ENCODE assay signal across 22 mouse cellular contexts in genomic region chr1:60075590-60075989, GRCm38 (mm10). TPM values are rescaled to one million over a fixed set of nuclear protein-coding genes. Genes with fewer than 3 reads are reported as not detected.
DNase-seq lines count a peak whose midpoint lies in the region; ATAC-seq and TF ChIP-seq lines count a peak whose summit lies in the region.
"Had no signal": no experiment of that assay in that cellular context is flagged by ENCODE, and none has a peak within 500 bp of the region (broad histone marks: within the 10 kb centered on the region; RNA-seq: fewer than 3 reads in every experiment).

No protein-coding gene starts in this region.

- H3K36me3 ChIP-seq in thymus, adult 2 months (ENCODE audit: control insufficient read depth, insufficient read depth, low read length), result peaks cover 43% of the 10 kb centered on the region

- no peak for ATAC-seq in CD4-positive, CD25-positive, alpha-beta regulatory T cell, adult 4 months
- no peak for ATAC-seq in monocyte, adult 5-6 weeks (replicated peaks; ENCODE audit: insufficient number of reproducible peaks, low FRiP score, low TSS enrichment, poor library complexity, severe bottlenecking)
- ATAC-seq: forebrain, embryonic 13.5 days; forebrain, embryonic 15.5 days; Patski had no signal

- no peak for TF ChIP-seq POLR2A in thymus, adult 2 months (IDR thresholded peaks at IDR 0.05; ENCODE audit: control insufficient read depth, extremely low read depth, insufficient read depth, low read length, poor library complexity)

- H3K4me1 ChIP-seq in thymus, adult 2 months (replicated peaks; ENCODE audit: control insufficient read depth, insufficient read depth, low read length), result peaks cover 20% of the 10 kb centered on the region
- H3K4me1 ChIP-seq: embryonic facial prominence, embryonic 10.5 days; embryonic facial prominence, embryonic 12.5 days; forebrain, embryonic 13.5 days; forebrain, embryonic 15.5 days had no signal

- DNase-seq in CD4-positive, CD25-positive, alpha-beta regulatory T cell, adult 2 months (ENCODE audit: low read depth, low spot score), result peak; percentile 9
- DNase-seq in thymus, adult 2 months, result peak; percentile 28
- no peak for DNase-seq in thymus, postnatal 4 days
- peak; percentile 25 for DNase-seq in induced T-regulatory cell, adult 2 months (ENCODE audit: low read depth)
- peak; percentile 50 for DNase-seq in thymus, postnatal 14 days
- DNase-seq: adrenal gland, adult 8-10 months; adrenal gland, postnatal 14 days; adrenal gland, postnatal 36 days; B cell, adult 2 months; cerebellum, adult 11-12 months; cerebellum, adult 2 months; cerebellum, adult 9-10 months; cerebellum, postnatal 10 days; cerebellum, postnatal 25 days had no signal

- WGBS in thymus, adult 2 months, result 5% methylated on average over 3 of the region's 3 CpGs

- H3K4me3 ChIP-seq in thymus, adult 2 months (ENCODE audit: control insufficient read depth, insufficient read depth, low read length), result no peak overlapping the region
- H3K4me3 ChIP-seq: embryonic facial prominence, embryonic 10.5 days; embryonic facial prominence, embryonic 12.5 days; forebrain, embryonic 13.5 days; forebrain, embryonic 15.5 days had no signal

- peak overlapping the region; percentile 84 for H3K27ac ChIP-seq in thymus, adult 2 months (ENCODE audit: control insufficient read depth, insufficient read depth, low read length)
- H3K27ac ChIP-seq: embryonic facial prominence, embryonic 10.5 days; embryonic facial prominence, embryonic 12.5 days; forebrain, embryonic 13.5 days; forebrain, embryonic 15.5 days had no signal

- no peak for TF ChIP-seq CTCF in thymus, adult 2 months (IDR thresholded peaks at IDR 0.05; ENCODE audit: borderline replicate concordance, control insufficient read depth, extremely low read depth, insufficient read depth, low read length, poor library complexity)

- no peaks in the 10 kb centered on the region for H3K27me3 ChIP-seq in thymus, adult 2 months (ENCODE audit: control insufficient read depth, insufficient read depth, low read length)
- H3K27me3 ChIP-seq: CH12.LX; embryonic facial prominence, embryonic 12.5 days; forebrain, embryonic 13.5 days; forebrain, embryonic 15.5 days; Patski had no signal

RNA-seq across cellular contexts. Expression of gene Carf, which starts 22.5 kb away (rescaled TPM):
- polyA plus RNA-seq in CD4-positive, CD25-positive, alpha-beta regulatory T cell, adult 4 months (2017; shearing (Covaris generic)), result 1 to 10 TPM; 5.7 to 8.8 TPM
- 4.7 and 4.8 TPM in 2 replicates for polyA plus RNA-seq in thymus, adult 2 months (2012; rRNA removed)
- total RNA-seq in monocyte, adult 5-6 weeks (2017), result 4.9 to 5.9 TPM (median 5.4 TPM) in 3 replicates

RNA-seq across cellular contexts. Expression of gene Wdr12, which starts 22.9 kb away (rescaled TPM):
- 10 to 100 TPM; 49.0 to 58.6 TPM for polyA plus RNA-seq in CD4-positive, CD25-positive, alpha-beta regulatory T cell, adult 4 months (2017; shearing (Covaris generic))
- polyA plus RNA-seq in thymus, adult 2 months (2012; rRNA removed), result 21.9 and 24.2 TPM in 2 replicates
- total RNA-seq in monocyte, adult 5-6 weeks (2017), result 5.5 to 18.7 TPM (median 8.1 TPM) in 3 replicates

RNA-seq across cellular contexts. Expression of gene Ica1l, which starts 32.6 kb away (rescaled TPM):
- 1 to 10 TPM; 1.0 to 2.0 TPM for polyA plus RNA-seq in CD4-positive, CD25-positive, alpha-beta regulatory T cell, adult 4 months (2017; shearing (Covaris generic))
- 0.44 and 0.73 TPM in 2 replicates for polyA plus RNA-seq in thymus, adult 2 months (2012; rRNA removed)
- total RNA-seq in monocyte, adult 5-6 weeks (2017), result 4.6 TPM in 1 of 3 replicates, not detected in the others
